Mouse (Mus musculus) left cerebral cortex, adult 2 months (tissue): ENCODE results near the gene Prkn. TPM values are rescaled to one million over a fixed set of nuclear protein-coding genes. Genes with fewer than 3 reads are reported as not detected.

ENCODE experiments used
- DNase-seq, 2 experiments: peaks; one replicate each; pipeline ENCODE4 v3.0.0; 2021 to 2022; ENCODE audit warnings: low spot score in 2 of 2, mixed read lengths in 1 of 2; ENCODE audit errors: extremely low spot score in 1 of 2
- H3K27ac ChIP-seq: fragments of 200-600 bp; 2 replicates; pipeline ENCODE4 v1.8.1; 2022
- H3K4me3 ChIP-seq: fragments of 200-600 bp; 2 replicates; pipeline ENCODE4 v1.8.1; 2022
- CTCF ChIP-seq: fragments of 200-600 bp; IDR thresholded peaks from 2 replicates; pipeline ENCODE4 v1.8.1; 2022; ENCODE audit warnings: antibody characterized with exemption, mild to moderate bottlenecking, moderate library complexity
- intact Hi-C: fragments of 180-260 bp; cut with DNase I; formaldehyde crosslinking; loops from one replicate; pipeline ENCODE4 v1.15.1; 2025
- total RNA-seq, 2 experiments: library from RNA; stranded (reverse); gene quantifications; 2 replicates each; pipeline ENCODE4 v1.2.3; 2021

The Prkn gene
- total RNA-seq, 2 experiments from 2014 or later, result 17.2 to 18.8 TPM

DNA sequence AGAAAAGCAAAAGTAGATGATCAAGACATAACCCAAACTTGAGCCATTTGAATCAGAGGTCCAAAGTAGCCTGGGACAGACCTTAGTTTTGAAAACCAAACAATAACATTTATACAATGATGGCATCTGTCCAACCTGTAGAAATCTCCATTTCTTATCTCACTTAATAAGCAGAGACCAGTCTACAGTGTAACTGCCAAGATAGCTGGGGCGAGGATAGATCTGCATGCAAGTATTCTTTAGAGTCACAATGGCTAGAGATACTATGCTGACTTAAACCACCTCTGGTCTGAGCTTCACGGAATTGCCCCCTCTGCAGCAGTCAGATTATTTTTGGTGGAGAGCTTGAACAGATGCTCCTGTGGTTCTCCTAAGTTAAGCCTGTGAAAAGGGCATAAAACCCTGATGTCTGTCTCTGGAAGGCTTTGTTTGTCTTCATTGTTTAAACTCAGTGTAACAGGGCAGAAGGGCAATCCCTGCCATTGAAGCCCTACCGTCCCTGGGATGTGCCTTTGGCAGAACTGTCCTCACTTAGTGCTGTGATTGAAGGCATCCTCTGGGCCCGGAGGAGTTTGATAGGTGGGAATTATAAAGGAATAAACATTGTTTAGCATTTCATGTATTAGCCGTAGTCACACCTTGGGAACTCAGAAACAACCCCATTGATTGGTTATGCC lies 581.2 kb downstream of the Prkn start:
- intact Hi-C loops, result no loop called here
- Histone ChIP-seq H3K4me3 (no peak overlapping the region), H3K27ac (no peak overlapping the region)
- DNase-seq, result no peak
- no peak for TF ChIP-seq CTCF

DNA sequence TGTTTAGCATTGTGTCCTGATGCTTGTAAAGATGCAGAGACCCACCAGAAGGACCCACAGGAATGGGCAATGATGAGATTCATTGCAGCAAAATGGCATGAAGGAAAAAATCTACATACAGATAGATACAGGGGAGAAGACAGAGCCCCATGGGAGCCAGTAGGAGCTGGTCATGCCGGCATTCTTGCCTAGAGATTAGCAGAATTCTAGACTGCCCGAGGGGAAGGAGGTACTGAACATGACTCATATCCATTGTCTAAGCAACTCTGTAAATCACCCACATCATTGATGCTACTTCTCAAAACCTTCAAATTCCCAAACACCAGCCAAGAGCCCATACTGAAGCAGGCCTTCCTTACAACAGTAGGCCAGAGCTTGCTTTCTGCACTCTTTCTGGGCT lies 591.1 kb downstream of the Prkn start:
- H3K27ac ChIP-seq, result no peak overlapping the region
- intact Hi-C loops, result no loop called here
- H3K4me3 ChIP-seq, result no peak overlapping the region
- no peak for DNase-seq
- TF ChIP-seq CTCF, result no peak

- no peak overlapping the region for H3K27ac ChIP-seq
- TF ChIP-seq CTCF, result no peak
- intact Hi-C loops, result no loop called here
- DNase-seq, result no peak
- no peak overlapping the region for H3K4me3 ChIP-seq
These were observed 592.4 kb downstream of the Prkn start for GRCm38 (mm10) chr17:11432593-11432992.

DNA sequence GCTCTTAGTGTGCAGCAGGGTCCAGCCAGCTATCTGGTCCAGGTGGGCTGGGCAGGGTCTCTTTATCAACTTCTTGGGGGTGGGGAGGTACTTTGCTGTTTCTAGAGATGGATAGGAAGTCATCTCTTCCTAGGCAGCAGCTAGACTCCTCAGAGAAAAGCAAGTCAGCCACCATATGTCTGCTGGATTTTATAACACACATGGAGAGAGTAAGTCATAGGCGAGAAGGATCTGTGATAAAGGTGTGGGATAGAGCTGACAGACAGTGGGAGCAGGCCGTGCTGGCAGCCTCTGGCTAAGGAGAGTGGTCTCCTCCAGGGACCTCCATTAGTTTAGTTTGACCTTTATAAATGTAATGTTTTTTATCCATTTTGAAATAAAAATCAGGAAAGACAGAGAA lies 622.5 kb downstream of the Prkn start:
- no peak for TF ChIP-seq CTCF
- intact Hi-C loops, result loop anchor here (5.0 kb wide), 1 partner anchor 75 kb away; no protein-coding TSS in a partner anchor
- no peak for DNase-seq
- Histone ChIP-seq H3K27ac (no peak overlapping the region), H3K4me3 (no peak overlapping the region)

GRCm38 (mm10) chr17:11466095-11466494 lies 625.9 kb downstream of the Prkn start:
- Histone ChIP-seq H3K27ac (no peak overlapping the region), H3K4me3 (no peak overlapping the region)
- TF ChIP-seq CTCF, result no peak
- DNase-seq, result no peak
- intact Hi-C loops, result no loop called here

GRCm38 (mm10) chr17:11468624-11469023 lies 628.4 kb downstream of the Prkn start:
- no peak for DNase-seq
- Histone ChIP-seq H3K27ac (no peak overlapping the region), H3K4me3 (no peak overlapping the region)
- intact Hi-C loops, result no loop called here
- no peak for TF ChIP-seq CTCF

GRCm38 (mm10) chr17:11483032-11483431 lies 642.8 kb downstream of the Prkn start:
- no peak for TF ChIP-seq CTCF
- no peak for DNase-seq
- intact Hi-C loops, result no loop called here
- H3K27ac ChIP-seq, result no peak overlapping the region
- H3K4me3 ChIP-seq, result no peak overlapping the region

DNA sequence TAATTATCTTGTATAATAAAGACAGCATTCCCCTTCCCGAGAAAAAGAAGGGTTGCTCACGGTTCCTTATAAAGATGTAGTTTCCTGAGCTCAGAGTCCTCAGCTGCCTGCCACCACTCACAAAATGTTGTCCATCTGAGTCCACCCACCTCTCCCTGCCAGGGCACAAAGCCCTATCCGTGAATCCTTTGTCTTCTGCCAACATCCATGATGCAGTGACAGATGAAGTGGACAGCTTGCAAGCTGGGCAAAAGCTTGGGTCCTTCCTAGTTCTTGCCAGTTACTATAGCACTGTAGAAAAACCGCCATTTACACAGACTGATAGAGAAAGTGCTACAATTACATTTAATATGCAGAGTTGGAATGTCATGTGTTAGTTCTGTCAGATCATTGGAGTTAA lies 649.9 kb downstream of the Prkn start:
- no peak for DNase-seq
- intact Hi-C loops, result no loop called here
- Histone ChIP-seq H3K4me3 (no peak overlapping the region), H3K27ac (no peak overlapping the region)
- no peak for TF ChIP-seq CTCF

DNA sequence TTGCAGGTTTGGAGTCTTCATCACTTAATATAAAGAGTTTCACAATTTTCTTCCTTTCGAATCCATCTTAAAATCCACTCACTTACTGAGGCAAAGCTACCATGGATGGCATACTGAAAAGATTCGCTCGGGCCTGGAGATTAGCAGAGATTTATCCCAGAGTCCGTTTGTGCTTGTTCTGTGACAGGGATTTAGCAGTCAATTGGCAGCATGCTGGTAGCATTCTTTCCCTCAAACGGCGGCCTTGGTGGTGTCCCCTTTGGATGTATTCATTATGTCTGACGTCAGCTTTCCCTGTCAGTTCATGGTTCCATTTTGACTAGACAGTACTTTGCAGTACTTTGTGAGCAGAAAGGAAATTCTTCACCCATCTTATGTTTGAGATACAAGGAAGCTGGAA lies 662.4 kb downstream of the Prkn start:
- intact Hi-C loops, result loop anchor here (10.0 kb wide), 1 partner anchor 118 kb away; no protein-coding TSS in a partner anchor
- Histone ChIP-seq H3K27ac (no peak overlapping the region), H3K4me3 (no peak overlapping the region)
- DNase-seq, result no peak
- no peak for TF ChIP-seq CTCF

GRCm38 (mm10) chr17:11504496-11504895 lies 664.3 kb downstream of the Prkn start:
- intact Hi-C loops, result loop anchor here (10.0 kb wide), 1 partner anchor 120 kb away; no protein-coding TSS in a partner anchor
- no peak for DNase-seq
- Histone ChIP-seq H3K4me3 (no peak overlapping the region), H3K27ac (no peak overlapping the region)
- TF ChIP-seq CTCF, result no peak

- intact Hi-C loops, result loop anchor here (10.0 kb wide), 1 partner anchor 122 kb away; no protein-coding TSS in a partner anchor
- H3K4me3 ChIP-seq, result no peak overlapping the region
- TF ChIP-seq CTCF, result no peak
- peak in 1 of 2 experiments; percentile 24 for DNase-seq
- H3K27ac ChIP-seq, result peak overlapping the region; percentile 60; the same call in 1 of the 2 replicates
These were observed 666.9 kb downstream of the Prkn start for GRCm38 (mm10) chr17:11507082-11507481.

DNA sequence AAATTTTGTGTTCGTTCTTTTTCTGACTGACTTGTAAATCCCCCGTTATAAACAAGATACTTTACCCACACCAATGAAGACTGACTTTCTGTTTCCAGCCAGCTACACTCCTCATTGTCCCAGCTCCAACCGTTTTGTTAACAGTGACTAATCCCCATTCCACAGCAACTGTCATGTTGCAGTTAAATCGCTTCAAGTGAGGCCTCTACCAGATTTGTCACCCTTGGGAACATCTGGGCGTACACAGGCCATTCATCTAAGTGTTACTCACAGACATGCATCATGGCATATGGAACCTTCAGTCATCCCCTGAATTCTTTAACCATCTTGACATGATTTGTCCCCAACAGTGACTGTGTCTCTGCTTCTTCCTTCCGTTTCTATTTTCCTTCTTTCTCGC lies 669.9 kb downstream of the Prkn start:
- Histone ChIP-seq H3K4me3 (no peak overlapping the region), H3K27ac (no peak overlapping the region)
- intact Hi-C loops, result no loop called here
- no peak for TF ChIP-seq CTCF
- DNase-seq, result no peak
